Mouse (Mus musculus) liver, embryonic 16.5 days (tissue): ENCODE results near the gene Rfc1. TPM values are rescaled to one million over a fixed set of nuclear protein-coding genes. Genes with fewer than 3 reads are reported as not detected.
"Not testable (repeated sequence)": the region's sequence is repeated elsewhere in the genome, so short reads cannot be mapped to it uniquely, and the experiment has no call there.

Experiments used
- ATAC-seq: fragments of 200-750 bp; cut with Nextera tagmentation; 2 replicates; pipeline ENCODE4 v1.8.0; 2017; ENCODE audit warnings: low read depth, mild to moderate bottlenecking, moderate number of reproducible peaks, moderate library complexity
- H3K27ac ChIP-seq: fragments of 300-500 bp; sonication (generic); 2 replicates; pipeline ENCODE4 v1.5.1; 2014; ENCODE audit warnings: mild to moderate bottlenecking, low read length
- H3K27me3 ChIP-seq: fragments of 300-500 bp; sonication (generic); 2 replicates; pipeline ENCODE4 v1.6.1; 2014; ENCODE audit warnings: low read depth, low read length, mixed read lengths; ENCODE audit not compliant: control insufficient read depth, insufficient read depth
- H3K36me3 ChIP-seq: fragments of 300-500 bp; sonication (generic); 2 replicates; pipeline ENCODE4 v1.6.1; 2014; ENCODE audit warnings: mild to moderate bottlenecking; ENCODE audit not compliant: control insufficient read depth, insufficient read depth
- H3K4me1 ChIP-seq: fragments of 300-500 bp; sonication (generic); 2 replicates; pipeline ENCODE4 v1.6.1; 2014; ENCODE audit warnings: low read depth, low read length, mixed read lengths; ENCODE audit not compliant: control insufficient read depth
- H3K4me2 ChIP-seq: fragments of 300-500 bp; sonication (generic); 2 replicates; pipeline ENCODE4 v1.6.1; 2014; ENCODE audit warnings: low read depth, low read length, mixed read lengths
- H3K4me3 ChIP-seq: fragments of 300-500 bp; sonication (generic); 2 replicates; pipeline ENCODE4 v1.5.1; 2014; ENCODE audit warnings: low read depth, mild to moderate bottlenecking, low read length
- H3K9ac ChIP-seq: fragments of 300-500 bp; sonication (generic); 2 replicates; pipeline ENCODE4 v1.6.1; 2014; ENCODE audit warnings: low read depth, low read length
- H3K9me3 ChIP-seq: fragments of 300-500 bp; sonication (generic); replicated peaks from 2 replicates; pipeline ENCODE4 v1.6.1; 2016; ENCODE audit warnings: low read length; ENCODE audit not compliant: control insufficient read depth
- WGBS: fragments of 180-500 bp; shearing (Covaris S2); extraction: QIAGEN DNeasy Blood & Tissue Kit; methylation state at CpG from one replicate; pipeline ENCODE4 v1.1.7; 2014; ENCODE audit not compliant: insufficient replicate concordance; 5-methylcytosine and 5-hydroxymethylcytosine counted together
- polyA plus RNA-seq: library from polyadenylated mRNA; unstranded; fragments of >200 nt; fragmentation: Nextera tagmentation; extraction: Ambion mirVana; gene quantifications from 2 replicates; pipeline ENCODE4 v1.2.1, GENCODE M21; 2015

Gene Rfc1
- polyA plus RNA-seq, 1 experiment from 2014 or later, result 31.6 TPM

- H3K4me1 ChIP-seq, result peaks cover 1% of the 10 kb centered on the region; the same call in 1 of the 2 replicates
- no peaks in the 10 kb centered on the region for H3K9me3 ChIP-seq
- no peak overlapping the region for H3K4me3 ChIP-seq
- 77% methylated on average over 6 of the region's 6 CpGs for WGBS
- no peaks in the 10 kb centered on the region for H3K27me3 ChIP-seq
- no peak overlapping the region for H3K27ac ChIP-seq
- H3K4me2 ChIP-seq, result no peak overlapping the region
- no peak overlapping the region for H3K9ac ChIP-seq
- no peak for ATAC-seq
- H3K36me3 ChIP-seq, result peaks cover 27% of the 10 kb centered on the region
These were observed 41.8 kb downstream of the Rfc1 start for GRCm38 (mm10) chr5:65293627-65294026.

- H3K27me3 ChIP-seq, H3K9me3 ChIP-seq, H3K9ac ChIP-seq, H3K27ac ChIP-seq, ATAC-seq, H3K4me2 ChIP-seq, H3K4me1 ChIP-seq, H3K4me3 ChIP-seq: not testable (repeated sequence)
- 70% methylated on average over 8 of the region's 8 CpGs for WGBS
- peaks cover 41% of the 10 kb centered on the region for H3K36me3 ChIP-seq
These were observed 46.5 kb downstream of the Rfc1 start for GRCm38 (mm10) chr5:65289009-65289408.

GRCm38 (mm10) chr5:65287751-65288701 lies 47.4 kb downstream of the Rfc1 start:
- H3K9ac ChIP-seq, result no peak overlapping the region
- whole genome bisulfite sequencing, result 72% methylated on average over 24 of the region's 24 CpGs
- no peak overlapping the region for H3K4me3 ChIP-seq
- H3K4me2 ChIP-seq, result no peak overlapping the region
- H3K9me3 ChIP-seq, result no peaks in the 10 kb centered on the region
- peaks cover 38% of the 10 kb centered on the region for H3K36me3 ChIP-seq
- peak overlapping the region; percentile 14; the same call in 1 of the 2 replicates for H3K27ac ChIP-seq
- H3K27me3 ChIP-seq, result no peaks in the 10 kb centered on the region
- peak; percentile 58; the same call in 1 of the 2 replicates for ATAC-seq
- H3K4me1 ChIP-seq, result no peaks in the 10 kb centered on the region; the same call in 1 of the 2 replicates

GRCm38 (mm10) chr5:65284171-65284570 lies 51.3 kb downstream of the Rfc1 start:
- WGBS, result 89% methylated on average over 3 of the region's 3 CpGs
- Histone ChIP-seq H3K4me3 (no peak overlapping the region), H3K36me3 (peaks cover 34% of the 10 kb centered on the region), H3K4me2 (no peak overlapping the region), H3K9ac (no peak overlapping the region), H3K9me3 (no peaks in the 10 kb centered on the region), H3K27me3 (no peaks in the 10 kb centered on the region), H3K4me1 (no peaks in the 10 kb centered on the region; the same call in 1 of the 2 replicates), H3K27ac (no peak overlapping the region)
- ATAC-seq, result no peak

GRCm38 (mm10) chr5:65281216-65281615 lies 54.3 kb downstream of the Rfc1 start:
- H3K4me3 ChIP-seq, result no peak overlapping the region
- H3K27ac ChIP-seq, result no peak overlapping the region
- WGBS, result 83% methylated on average over 3 of the region's 3 CpGs
- peaks cover 36% of the 10 kb centered on the region for H3K36me3 ChIP-seq
- H3K9me3 ChIP-seq, result no peaks in the 10 kb centered on the region
- no peak overlapping the region for H3K9ac ChIP-seq
- no peak for ATAC-seq
- no peaks in the 10 kb centered on the region for H3K4me1 ChIP-seq
- H3K4me2 ChIP-seq, result no peak overlapping the region
- no peaks in the 10 kb centered on the region for H3K27me3 ChIP-seq

- no peak overlapping the region for H3K4me2 ChIP-seq
- H3K9me3 ChIP-seq, result no peaks in the 10 kb centered on the region
- 91% methylated on average over 6 of the region's 6 CpGs for WGBS
- peaks cover 33% of the 10 kb centered on the region for H3K36me3 ChIP-seq
- no peaks in the 10 kb centered on the region for H3K4me1 ChIP-seq
- ATAC-seq, result no peak
- H3K4me3 ChIP-seq, result no peak overlapping the region
- H3K27me3 ChIP-seq, result no peaks in the 10 kb centered on the region
- no peak overlapping the region for H3K27ac ChIP-seq
- H3K9ac ChIP-seq, result no peak overlapping the region
These were observed 56.3 kb downstream of the Rfc1 start for GRCm38 (mm10) chr5:65279133-65279651.

- Histone ChIP-seq H3K4me3 (no peak overlapping the region), H3K27me3 (no peaks in the 10 kb centered on the region), H3K36me3 (peaks cover 36% of the 10 kb centered on the region), H3K9ac (no peak overlapping the region), H3K27ac (no peak overlapping the region), H3K9me3 (no peaks in the 10 kb centered on the region), H3K4me1 (no peaks in the 10 kb centered on the region), H3K4me2 (no peak overlapping the region)
- 74% methylated on average over 3 of the region's 3 CpGs for WGBS
- no peak for ATAC-seq
These were observed 61.5 kb downstream of the Rfc1 start for GRCm38 (mm10) chr5:65273966-65274365.

GRCm38 (mm10) chr5:65257910-65258505 lies 77.5 kb downstream of the Rfc1 start:
- Histone ChIP-seq H3K9me3 (no peaks in the 10 kb centered on the region), H3K27me3 (no peaks in the 10 kb centered on the region), H3K36me3 (peaks cover 14% of the 10 kb centered on the region), H3K9ac (no peak overlapping the region), H3K4me3 (no peak overlapping the region), H3K27ac (no peak overlapping the region), H3K4me2 (no peak overlapping the region), H3K4me1 (no peaks in the 10 kb centered on the region)
- peak; percentile 43; the same call in 1 of the 2 replicates for ATAC-seq
- WGBS, result 63% methylated on average over 14 of the region's 14 CpGs
